Mouse (Mus musculus) midbrain, embryonic 16.5 days (tissue): Measurements from ENCODE around the gene Lpin3. TPM values are rescaled to one million over a fixed set of nuclear protein-coding genes. Genes with fewer than 3 reads are reported as not detected.

Experiments
- ATAC-seq: fragments of 200-750 bp; cut with Nextera tagmentation; 2 replicates; pipeline ENCODE4 v1.8.0; 2017; ENCODE audit warnings: moderate TSS enrichment
- H3K27ac ChIP-seq: fragments of 300-500 bp; sonication (generic); 2 replicates; pipeline ENCODE4 v1.5.1; 2014; ENCODE audit warnings: mild to moderate bottlenecking, low read length, mixed read lengths
- H3K27me3 ChIP-seq: fragments of 300-500 bp; sonication (generic); 2 replicates; pipeline ENCODE4 v1.6.1; 2014; ENCODE audit warnings: low read depth, low read length, mixed read lengths; ENCODE audit not compliant: control insufficient read depth, insufficient read depth
- H3K36me3 ChIP-seq: fragments of 300-500 bp; sonication (generic); 2 replicates; pipeline ENCODE4 v1.6.1; 2014; ENCODE audit warnings: mild to moderate bottlenecking, low read length, moderate library complexity, mixed read lengths; ENCODE audit not compliant: control insufficient read depth, insufficient read depth
- H3K4me1 ChIP-seq: fragments of 300-500 bp; sonication (generic); 2 replicates; pipeline ENCODE4 v1.6.1; 2014; ENCODE audit warnings: mild to moderate bottlenecking, low read length, mixed read lengths; ENCODE audit not compliant: control insufficient read depth, insufficient read depth
- H3K4me2 ChIP-seq: fragments of 300-500 bp; sonication (generic); 2 replicates; pipeline ENCODE4 v1.6.1; 2014; ENCODE audit warnings: mild to moderate bottlenecking, low read length, mixed read lengths
- H3K4me3 ChIP-seq: fragments of 300-500 bp; sonication (generic); 2 replicates; pipeline ENCODE4 v1.5.1; 2014; ENCODE audit warnings: low read depth, mild to moderate bottlenecking, low read length, moderate library complexity, mixed read lengths
- H3K9ac ChIP-seq: fragments of 300-500 bp; sonication (generic); 2 replicates; pipeline ENCODE4 v1.6.1; 2014; ENCODE audit warnings: low read depth, low read length, mixed read lengths
- H3K9me3 ChIP-seq: fragments of 300-500 bp; sonication (generic); replicated peaks from 2 replicates; pipeline ENCODE4 v1.6.1; 2014; ENCODE audit warnings: mild to moderate bottlenecking, low read length, mixed read lengths; ENCODE audit not compliant: control insufficient read depth, poor library complexity, severe bottlenecking
- WGBS: fragments of 180-500 bp; shearing (Covaris S2); extraction: QIAGEN DNeasy Blood & Tissue Kit; methylation state at CpG from one replicate; pipeline ENCODE4 v1.1.7; 2014; 5-methylcytosine and 5-hydroxymethylcytosine counted together
- polyA plus RNA-seq: library from polyadenylated mRNA; unstranded; fragments of >200 nt; fragmentation: Nextera tagmentation; extraction: Ambion mirVana; gene quantifications from 2 replicates; pipeline ENCODE4 v1.2.1, GENCODE M21; 2015

Lpin3 gene
- polyA plus RNA-seq, 1 experiment from 2014 or later: 0.33 TPM

DNA sequence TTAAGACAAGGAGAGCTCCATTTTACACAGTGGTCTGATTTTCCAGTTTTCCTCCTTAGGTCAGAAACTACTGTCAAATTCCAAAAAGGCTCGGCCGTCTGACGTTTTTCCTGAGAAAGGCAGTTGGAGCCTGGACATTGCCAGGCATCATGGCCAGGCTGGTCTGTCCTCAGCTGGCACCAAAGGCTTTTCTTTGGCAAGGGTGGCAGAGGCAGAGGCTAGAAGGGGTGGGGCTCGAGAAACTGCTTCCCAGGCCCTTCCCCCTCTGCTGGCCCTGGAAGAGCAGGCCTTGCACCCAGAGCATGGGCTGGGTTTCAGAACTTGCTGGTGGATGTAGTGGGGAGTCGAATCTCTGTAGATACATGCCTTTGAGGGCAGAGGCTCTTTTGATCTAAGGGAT lies 2.0 kb downstream of the Lpin3 start:
- no peak overlapping the region for H3K4me3 ChIP-seq
- WGBS: 72% methylated on average over 5 of the region's 5 CpGs
- H3K4me1 ChIP-seq: 0 out of 2 replicates have a peak, but pooled peaks cover under 1% of the 10 kb centered on the region
- ATAC-seq: no peak
- no peak overlapping the region for H3K4me2 ChIP-seq
- H3K27ac ChIP-seq: no peak overlapping the region
- no peaks in the 10 kb centered on the region for H3K36me3 ChIP-seq
- no peak overlapping the region for H3K9ac ChIP-seq
- H3K9me3 ChIP-seq: no peaks in the 10 kb centered on the region
- H3K27me3 ChIP-seq: no peaks in the 10 kb centered on the region

DNA sequence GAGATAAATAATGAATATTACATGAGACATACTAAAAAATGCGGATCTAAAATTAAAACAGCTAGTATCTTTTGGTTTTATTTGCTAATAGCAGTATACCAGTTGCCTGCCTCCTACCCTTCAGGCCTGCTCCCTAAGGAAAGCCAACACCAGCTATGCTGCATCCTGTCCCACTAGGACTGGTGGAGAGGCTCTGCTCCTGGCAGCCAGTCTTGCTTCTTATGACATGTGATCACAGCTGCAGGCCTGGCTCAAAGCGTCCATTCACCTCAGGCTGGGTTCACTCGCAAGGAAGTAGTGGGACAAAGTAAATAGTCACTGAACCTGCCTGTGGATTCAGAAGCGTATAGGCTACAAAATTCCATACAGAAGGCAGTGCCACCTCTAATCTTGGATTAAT lies 3.4 kb downstream of the Lpin3 start:
- H3K4me3 ChIP-seq: no peak overlapping the region
- no peaks in the 10 kb centered on the region for H3K9me3 ChIP-seq
- peaks cover 8% of the 10 kb centered on the region for H3K27me3 ChIP-seq
- H3K4me1 ChIP-seq: peaks cover 6% of the 10 kb centered on the region; the same call in 1 of the 2 replicates
- 75% methylated on average over 4 of the region's 4 CpGs for WGBS
- ATAC-seq: no peak
- H3K27ac ChIP-seq: no peak overlapping the region
- no peak overlapping the region for H3K9ac ChIP-seq
- no peaks in the 10 kb centered on the region for H3K36me3 ChIP-seq
- H3K4me2 ChIP-seq: no peak overlapping the region

DNA sequence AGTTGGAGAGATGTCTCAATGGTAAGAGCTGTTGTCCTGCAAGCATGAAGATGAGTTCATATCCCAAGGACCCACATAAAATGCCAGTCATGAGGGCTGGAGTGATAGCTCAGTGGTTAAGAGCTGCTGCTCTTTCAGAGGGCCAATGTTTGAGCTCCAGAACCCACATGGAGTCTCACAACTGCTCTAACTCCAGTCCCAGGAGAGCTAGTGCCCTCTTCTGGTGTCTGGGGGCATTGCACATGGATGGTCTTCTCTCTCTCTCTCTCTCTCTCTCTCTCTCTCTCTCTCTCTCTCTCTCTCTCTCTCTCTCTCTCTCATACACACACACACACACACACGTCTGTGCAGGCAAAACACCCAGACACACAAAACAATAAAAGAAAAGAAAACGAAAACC lies 4.4 kb downstream of the Lpin3 start:
- Histone ChIP-seq H3K4me2 (no peak overlapping the region), H3K9me3 (no peaks in the 10 kb centered on the region), H3K9ac (no peak overlapping the region), H3K27me3 (peaks cover 10% of the 10 kb centered on the region), H3K4me3 (no peak overlapping the region), H3K4me1 (peaks cover 6% of the 10 kb centered on the region; the same call in 1 of the 2 replicates), H3K36me3 (no peaks in the 10 kb centered on the region), H3K27ac (no peak overlapping the region)
- no peak for ATAC-seq
- WGBS: 26% methylated on average over 2 of the region's 2 CpGs

DNA sequence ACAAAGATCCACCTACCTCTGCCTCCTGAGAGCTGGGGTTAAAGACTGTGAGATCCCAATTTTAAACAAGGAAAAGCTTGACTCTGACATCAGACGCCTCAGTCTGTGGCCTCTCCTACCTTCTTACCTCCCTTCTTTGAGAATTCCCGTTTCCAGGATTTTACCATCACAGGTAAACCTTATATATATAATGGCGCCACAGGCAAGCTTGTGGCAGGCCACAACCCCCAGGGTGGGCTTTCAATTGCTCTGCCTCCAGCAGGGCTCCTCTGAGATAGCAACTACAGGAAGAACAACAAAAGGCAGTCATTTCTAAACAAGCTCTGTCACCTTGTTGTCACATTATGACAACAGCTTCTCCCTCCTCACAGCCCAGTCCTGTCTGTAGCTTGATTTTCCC lies 5.8 kb downstream of the Lpin3 start:
- Histone ChIP-seq H3K4me3 (no peak overlapping the region), H3K36me3 (no peaks in the 10 kb centered on the region), H3K27ac (no peak overlapping the region), H3K27me3 (peaks cover 10% of the 10 kb centered on the region), H3K4me1 (peaks cover 6% of the 10 kb centered on the region; the same call in 1 of the 2 replicates), H3K9ac (no peak overlapping the region), H3K9me3 (no peaks in the 10 kb centered on the region), H3K4me2 (no peak overlapping the region)
- WGBS: 67% methylated on average over 3 of the region's 3 CpGs
- ATAC-seq: no peak

DNA sequence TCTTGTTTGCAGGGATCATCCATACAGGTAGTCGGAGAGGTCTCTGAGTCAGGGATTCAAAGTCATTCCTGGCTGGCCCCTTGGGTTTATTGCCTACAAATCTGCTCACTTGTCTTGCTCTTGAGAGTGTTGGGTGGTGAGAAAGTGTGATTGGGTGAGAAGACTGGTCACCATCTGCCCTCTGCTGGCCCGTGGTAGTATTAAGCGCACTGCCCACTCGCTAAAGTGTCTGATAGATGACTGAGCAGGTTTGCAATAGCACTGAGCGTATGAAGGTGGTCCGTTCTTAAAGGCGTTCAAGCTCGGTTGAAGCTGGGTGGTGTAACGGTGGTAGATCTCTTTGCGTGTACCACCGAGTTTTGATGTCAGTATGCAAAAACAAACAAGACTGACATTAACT lies 6.8 kb downstream of the Lpin3 start:
- 2% methylated on average over 11 of the region's 11 CpGs for WGBS
- ATAC-seq: peak; percentile 91
- Histone ChIP-seq H3K9ac (peak overlapping the region; percentile 58; the same call in 1 of the 2 replicates), H3K4me3 (peak overlapping the region; percentile 48), H3K36me3 (no peaks in the 10 kb centered on the region), H3K9me3 (no peaks in the 10 kb centered on the region), H3K27ac (no peak overlapping the region), H3K4me2 (peak overlapping the region; percentile 95), H3K4me1 (peaks cover 6% of the 10 kb centered on the region; the same call in 1 of the 2 replicates), H3K27me3 (peaks cover 10% of the 10 kb centered on the region)

DNA sequence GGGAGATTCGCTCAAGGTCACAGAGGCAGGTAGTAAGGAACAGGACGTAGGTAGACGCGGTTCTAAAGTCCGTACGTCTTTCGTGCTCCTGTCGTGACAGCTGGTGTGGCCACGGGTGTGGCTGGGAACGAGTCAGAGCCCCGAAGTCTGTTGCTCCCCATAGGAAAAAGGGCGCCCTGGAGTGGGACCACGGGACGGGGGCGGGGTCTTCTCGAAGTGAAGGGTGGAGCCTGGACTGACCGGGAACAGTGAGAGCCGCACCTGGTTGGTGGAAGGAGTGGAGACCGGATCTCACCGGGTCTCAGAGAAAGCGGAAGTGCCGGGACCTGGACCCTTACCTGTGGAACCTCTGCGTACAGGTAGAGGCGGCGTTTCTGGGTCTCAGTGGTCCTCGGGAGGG lies 7.4 kb downstream of the Lpin3 start:
- peaks cover 6% of the 10 kb centered on the region; the same call in 1 of the 2 replicates for H3K4me1 ChIP-seq
- WGBS: 2% methylated on average over 26 of the region's 26 CpGs
- peak; percentile 44; the same call in 1 of the 2 replicates for ATAC-seq

DNA sequence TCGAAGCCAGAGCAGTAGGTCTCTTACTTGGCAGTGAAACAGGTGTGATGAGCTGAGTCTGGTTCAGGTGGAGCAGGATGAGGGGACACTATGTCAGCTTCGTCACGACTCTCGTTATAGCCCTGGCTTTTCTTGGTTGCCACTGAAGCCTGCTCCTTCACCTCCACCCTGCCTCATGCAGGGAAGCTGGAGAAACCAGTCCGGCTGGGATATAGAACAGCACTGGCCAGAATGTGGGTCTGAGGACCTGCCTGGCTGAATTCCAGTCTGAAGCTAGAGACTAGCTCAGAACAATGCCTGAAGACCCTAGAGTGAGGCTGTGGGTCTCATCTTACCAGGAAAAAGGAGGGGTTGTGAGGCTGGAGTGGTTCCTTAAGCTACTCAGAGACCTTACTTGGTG lies 10.6 kb downstream of the Lpin3 start:
- H3K4me2 ChIP-seq: no peak overlapping the region
- H3K4me1 ChIP-seq: peaks cover 6% of the 10 kb centered on the region; the same call in 1 of the 2 replicates
- H3K9ac ChIP-seq: no peak overlapping the region
- ATAC-seq: no peak
- H3K27me3 ChIP-seq: peaks cover 10% of the 10 kb centered on the region
- H3K27ac ChIP-seq: no peak overlapping the region
- no peaks in the 10 kb centered on the region for H3K9me3 ChIP-seq
- no peaks in the 10 kb centered on the region for H3K36me3 ChIP-seq
- 90% methylated on average over 5 of the region's 5 CpGs for WGBS
- no peak overlapping the region for H3K4me3 ChIP-seq

More for the DNA sequence above, 7.4 kb downstream of the Lpin3 start:
- peak overlapping the region; percentile 95 for H3K4me2 ChIP-seq
- peak overlapping the region; percentile 48 for H3K4me3 ChIP-seq
- H3K9me3 ChIP-seq: no peaks in the 10 kb centered on the region
- peaks cover 10% of the 10 kb centered on the region for H3K27me3 ChIP-seq
- peak overlapping the region; percentile 58 for H3K9ac ChIP-seq
- H3K27ac ChIP-seq: no peak overlapping the region
- no peaks in the 10 kb centered on the region for H3K36me3 ChIP-seq

DNA sequence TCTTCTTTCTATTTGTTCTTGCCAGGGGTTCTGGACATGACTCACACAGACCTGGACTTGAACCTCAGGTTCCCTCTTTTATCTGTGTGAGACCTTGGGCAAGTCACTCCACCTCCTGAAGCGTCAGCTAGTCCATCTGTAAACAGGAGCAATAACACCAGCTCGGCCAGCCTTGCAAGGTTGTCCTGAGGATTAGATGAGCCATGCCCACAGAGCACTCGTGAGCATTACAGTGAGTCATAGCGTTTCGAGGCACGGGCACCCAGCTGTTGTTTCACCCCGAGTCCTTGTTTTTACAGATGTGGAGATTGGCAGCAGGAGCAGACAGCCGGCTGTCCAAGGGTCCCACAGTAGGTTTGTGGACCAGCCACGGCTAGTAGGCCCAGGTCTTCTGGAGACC lies 11.2 kb downstream of the Lpin3 start:
- Histone ChIP-seq H3K9me3 (no peaks in the 10 kb centered on the region), H3K36me3 (no peaks in the 10 kb centered on the region), H3K27me3 (peaks cover 10% of the 10 kb centered on the region), H3K27ac (no peak overlapping the region), H3K4me2 (no peak overlapping the region), H3K4me3 (no peak overlapping the region), H3K4me1 (peaks cover 6% of the 10 kb centered on the region; the same call in 1 of the 2 replicates), H3K9ac (no peak overlapping the region)
- WGBS: 89% methylated on average over 9 of the region's 9 CpGs
- no peak for ATAC-seq

DNA sequence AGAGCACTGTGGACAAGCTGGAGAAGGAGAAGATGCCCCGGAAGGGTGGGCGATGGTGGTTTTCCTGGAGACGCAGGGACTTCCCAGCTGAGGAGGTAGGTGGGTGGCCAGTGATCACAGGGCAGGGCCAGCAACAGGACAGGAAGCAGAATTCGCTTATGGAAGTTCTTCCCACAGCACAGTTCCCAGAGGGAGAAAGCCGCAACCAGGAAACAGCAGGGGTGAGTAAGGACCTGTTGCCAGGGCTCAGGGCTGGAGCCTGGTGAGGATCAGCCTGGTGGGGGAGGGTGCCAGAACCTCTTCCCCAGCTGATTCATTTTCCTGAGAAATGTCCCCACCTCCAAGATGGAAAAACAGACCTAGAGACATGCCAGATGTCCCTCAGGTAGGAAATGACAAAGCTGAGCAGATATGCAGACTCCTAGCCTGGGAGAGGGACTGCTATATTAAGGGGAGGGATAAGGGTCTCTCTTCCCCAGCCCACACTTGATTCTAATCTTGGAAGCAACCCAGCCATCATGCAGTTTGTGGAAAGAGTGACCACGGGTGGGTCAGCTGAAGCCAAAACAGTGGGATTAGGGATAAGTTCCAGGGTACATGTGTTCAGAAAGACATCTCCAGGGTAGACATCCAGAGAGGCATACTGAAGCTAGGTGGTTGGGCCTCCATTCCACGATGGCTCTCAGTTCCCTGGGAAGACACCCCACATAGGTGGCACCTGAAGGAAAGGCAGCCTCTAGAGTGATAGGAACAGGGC lies 21.4 kb downstream of the Lpin3 start:
- WGBS: 85% methylated on average over 7 of the region's 7 CpGs
- Histone ChIP-seq H3K4me3 (no peak overlapping the region), H3K9me3 (no peaks in the 10 kb centered on the region), H3K27ac (no peak overlapping the region), H3K4me1 (no peaks in the 10 kb centered on the region), H3K27me3 (no peaks in the 10 kb centered on the region), H3K36me3 (no peaks in the 10 kb centered on the region), H3K4me2 (no peak overlapping the region), H3K9ac (no peak overlapping the region)
- no peak for ATAC-seq
